Mouse (Mus musculus) embryonic facial prominence, embryonic 11.5 days (tissue): ENCODE results near the gene Bloc1s3. TPM values are rescaled to one million over a fixed set of nuclear protein-coding genes. Genes with fewer than 3 reads are reported as not detected.
"Not testable (repeated sequence)": the region's sequence is repeated elsewhere in the genome, so short reads cannot be mapped to it uniquely, and the experiment has no call there.

Experiments
- ATAC-seq: fragments of 200-750 bp; cut with Nextera tagmentation; replicated peaks from 2 replicates; pipeline ENCODE4 v1.8.0; 2017; ENCODE audit warnings: low read depth; ENCODE audit not compliant: insufficient number of reproducible peaks, low FRiP score, low TSS enrichment
- DNase-seq: peaks from one replicate; pipeline ENCODE4 v3.0.0-alpha.2; 2015; ENCODE audit warnings: low spot score
- H3K27ac ChIP-seq: fragments of 300-500 bp; sonication (generic); replicated peaks from 2 replicates; pipeline ENCODE4 v1.5.1; 2014; ENCODE audit warnings: mild to moderate bottlenecking, low read depth, low read length, control low read depth
- H3K27me3 ChIP-seq: fragments of 300-500 bp; sonication (generic); 2 replicates; pipeline ENCODE4 v1.6.1; 2014; ENCODE audit warnings: mild to moderate bottlenecking, low read length, moderate library complexity, mixed read lengths; ENCODE audit not compliant: control insufficient read depth, insufficient read depth
- H3K36me3 ChIP-seq: fragments of 300-500 bp; sonication (generic); replicated peaks from 2 replicates; pipeline ENCODE4 v1.6.1; 2014; ENCODE audit warnings: low read depth, mild to moderate bottlenecking, low read length, moderate library complexity, mixed read lengths; ENCODE audit not compliant: control insufficient read depth, insufficient read depth
- H3K4me1 ChIP-seq: fragments of 300-500 bp; sonication (generic); 2 replicates; pipeline ENCODE4 v1.6.1; 2014; ENCODE audit warnings: low read length, mixed read lengths; ENCODE audit not compliant: control insufficient read depth, insufficient read depth
- H3K4me2 ChIP-seq: fragments of 300-500 bp; sonication (generic); 2 replicates; pipeline ENCODE4 v1.6.1; 2014; ENCODE audit warnings: low read depth, mild to moderate bottlenecking, control low read depth, low read length, moderate library complexity
- H3K4me3 ChIP-seq: fragments of 300-500 bp; sonication (generic); 2 replicates; pipeline ENCODE4 v1.5.1; 2014; ENCODE audit warnings: low read depth, low read length, control low read depth
- H3K9ac ChIP-seq: fragments of 300-500 bp; sonication (generic); replicated peaks from 2 replicates; pipeline ENCODE4 v1.6.1; 2014; ENCODE audit warnings: mild to moderate bottlenecking, control low read depth, low read length
- H3K9me3 ChIP-seq: fragments of 300-500 bp; sonication (generic); replicated peaks from 2 replicates; pipeline ENCODE4 v1.6.1; 2016; ENCODE audit warnings: mild to moderate bottlenecking, low read length, inconsistent platforms, mixed read lengths; ENCODE audit not compliant: control insufficient read depth
- WGBS: fragments of 180-500 bp; shearing (Covaris S2); extraction: QIAGEN DNeasy Blood & Tissue Kit; methylation state at CpG from one replicate; pipeline ENCODE4 v1.1.7; 2014; 5-methylcytosine and 5-hydroxymethylcytosine counted together
- polyA plus RNA-seq: library from polyadenylated mRNA; unstranded; fragments of >200 nt; fragmentation: Nextera tagmentation; extraction: Ambion mirVana; gene quantifications from 2 replicates; pipeline ENCODE4 v1.2.1, GENCODE M21; 2014

The Bloc1s3 gene
- polyA plus RNA-seq, 1 experiment from 2014 or later = 2.3 TPM

- no peaks in the 10 kb centered on the region for H3K36me3 ChIP-seq
- H3K4me3 ChIP-seq = peak overlapping the region; percentile 38
- peak overlapping the region; percentile 78 for H3K4me2 ChIP-seq
- no peak overlapping the region for H3K27ac ChIP-seq
- ATAC-seq (no peak), DNase-seq (no peak)
- H3K9ac ChIP-seq = peak overlapping the region; percentile 56
- peaks cover 57% of the 10 kb centered on the region for H3K27me3 ChIP-seq
- 14% methylated on average over 24 of the region's 24 CpGs for WGBS
- H3K9me3 ChIP-seq = no peaks in the 10 kb centered on the region
- H3K4me1 ChIP-seq = peaks cover 7% of the 10 kb centered on the region; the same call in 1 of the 2 replicates
Observed at GRCm38 (mm10) chr7:19524420-19525104, 16.4 kb upstream of the Bloc1s3 start.

DNA sequence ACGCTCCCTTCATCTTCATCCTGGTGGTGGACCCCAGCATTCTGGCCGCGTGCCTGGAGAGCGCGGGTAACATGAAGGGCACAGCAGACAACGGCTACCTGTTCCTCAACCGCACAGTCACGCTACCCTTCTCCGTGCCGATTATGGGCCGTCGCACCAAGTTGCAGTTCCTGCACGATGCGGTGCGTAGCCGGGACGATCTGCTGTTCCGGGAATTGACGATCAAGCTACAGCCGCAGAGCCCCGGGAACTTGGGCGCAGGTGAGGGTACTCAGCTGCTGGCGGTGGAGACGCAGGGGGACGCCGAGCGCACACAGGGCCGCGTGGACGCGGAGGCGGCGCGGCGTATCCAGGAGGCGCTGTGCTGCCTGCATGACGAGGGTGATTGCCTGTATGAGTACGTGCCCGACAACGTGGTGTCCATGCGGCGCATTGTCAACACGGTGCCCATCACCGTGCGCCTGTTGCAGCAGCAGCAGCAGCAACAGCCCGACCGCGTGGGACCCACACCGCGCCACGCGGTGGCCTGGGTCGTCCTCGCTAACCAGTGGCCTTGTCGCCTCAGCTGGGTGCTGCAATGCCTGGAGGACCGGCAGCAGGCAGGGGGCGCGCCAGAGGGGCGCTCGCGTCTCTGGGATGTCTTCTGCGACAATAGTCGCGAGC, 15.7 kb upstream of the Bloc1s3 start:
- ATAC-seq (0 out of 2 replicates have a peak, but pooled peaks have one; percentile 35), DNase-seq (peak; percentile 71)
- no peaks in the 10 kb centered on the region for H3K36me3 ChIP-seq
- H3K4me2 ChIP-seq = peak overlapping the region; percentile 78
- 2% methylated on average over 62 of the region's 64 CpGs for WGBS
- no peak overlapping the region for H3K27ac ChIP-seq
- H3K4me3 ChIP-seq = peak overlapping the region; percentile 38
- H3K9me3 ChIP-seq = no peaks in the 10 kb centered on the region
- peaks cover 7% of the 10 kb centered on the region; the same call in 1 of the 2 replicates for H3K4me1 ChIP-seq
- peaks cover 63% of the 10 kb centered on the region for H3K27me3 ChIP-seq
- H3K9ac ChIP-seq = peak overlapping the region; percentile 56

DNA sequence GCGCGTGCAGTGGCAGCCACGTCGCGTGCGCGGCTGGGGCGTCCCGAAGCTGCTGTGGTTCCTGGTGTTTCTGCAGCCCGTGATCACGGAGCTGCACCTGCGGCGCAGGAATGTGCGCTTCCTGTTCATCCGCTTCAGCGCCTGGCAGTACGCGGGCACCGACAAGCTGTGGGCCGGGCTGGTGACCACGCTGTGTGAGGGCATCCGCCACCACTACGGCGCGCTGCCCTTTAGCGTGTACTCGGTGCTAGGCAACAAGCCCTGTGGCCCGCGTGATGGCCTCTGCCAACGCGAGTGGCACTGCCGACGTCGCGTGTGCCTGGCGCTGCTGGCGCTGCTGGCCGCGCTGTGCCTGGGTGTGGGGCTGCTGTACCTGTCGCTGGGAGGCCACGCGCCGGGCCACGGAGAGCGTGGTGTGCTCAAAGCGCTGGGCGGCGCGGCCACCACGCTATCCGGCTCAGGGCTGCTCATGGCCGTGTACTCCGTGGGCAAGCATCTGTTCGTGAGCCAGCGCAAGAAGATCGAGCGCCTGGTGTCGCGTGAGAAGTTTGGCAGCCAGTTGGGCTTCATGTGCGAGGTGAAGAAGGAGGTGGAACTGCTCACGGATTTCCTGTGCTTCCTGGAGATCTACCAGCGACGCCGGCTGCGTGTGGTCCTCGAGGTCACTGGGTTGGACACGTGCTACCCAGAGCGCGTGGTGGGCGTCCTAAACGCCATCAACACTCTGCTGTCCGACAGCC, 15.0 kb upstream of the Bloc1s3 start:
- Histone ChIP-seq H3K4me3 (peak overlapping the region; percentile 38), H3K27ac (no peak overlapping the region), H3K4me2 (peak overlapping the region; percentile 78), H3K27me3 (peaks cover 70% of the 10 kb centered on the region), H3K36me3 (no peaks in the 10 kb centered on the region), H3K4me1 (peaks cover 7% of the 10 kb centered on the region; the same call in 1 of the 2 replicates), H3K9me3 (no peaks in the 10 kb centered on the region), H3K9ac (no peak overlapping the region)
- no peak for DNase-seq
- 13% methylated on average over 72 of the region's 72 CpGs for WGBS
- no peak for ATAC-seq

- 6% methylated on average over 18 of the region's 23 CpGs for WGBS
- peak; percentile 32 for DNase-seq
- H3K36me3 ChIP-seq = no peaks in the 10 kb centered on the region
- H3K4me3 ChIP-seq = peak overlapping the region; percentile 26
- no peak for ATAC-seq
- H3K4me2 ChIP-seq = peak overlapping the region; percentile 36
- H3K9ac ChIP-seq = peak overlapping the region; percentile 46
- no peaks in the 10 kb centered on the region for H3K9me3 ChIP-seq
- H3K4me1 ChIP-seq = peaks cover 7% of the 10 kb centered on the region; the same call in 1 of the 2 replicates
- H3K27ac ChIP-seq = no peak overlapping the region
- peaks cover 74% of the 10 kb centered on the region for H3K27me3 ChIP-seq
Observed at GRCm38 (mm10) chr7:19520032-19520431, 11.9 kb upstream of the Bloc1s3 start.

- no peak for ATAC-seq
- Histone ChIP-seq H3K4me1 (no peaks in the 10 kb centered on the region; the same call in 1 of the 2 replicates), H3K4me2 (peak within 1 kb of the TSS; percentile 47), H3K9me3 (no peaks in the 10 kb centered on the region), H3K9ac (peak within 1 kb of the TSS; percentile 37), H3K36me3 (no peaks in the 10 kb centered on the region), H3K4me3 (0 out of 2 replicates have a peak within 1 kb of the TSS, but pooled peaks have one; percentile 14), H3K27me3 (peaks cover 52% of the 10 kb centered on the region), H3K27ac (no peak within 1 kb of the TSS)
- 6% methylated on average over 24 of the region's 29 CpGs for WGBS
- DNase-seq = peak; percentile 43
Observed at GRCm38 (mm10) chr7:19517652-19518365, 9.6 kb upstream of the Bloc1s3 start, which contains the start of gene Nkpd1. Gene Nkpd1, plus strand, starts transcription at chr7:19517838.

DNA sequence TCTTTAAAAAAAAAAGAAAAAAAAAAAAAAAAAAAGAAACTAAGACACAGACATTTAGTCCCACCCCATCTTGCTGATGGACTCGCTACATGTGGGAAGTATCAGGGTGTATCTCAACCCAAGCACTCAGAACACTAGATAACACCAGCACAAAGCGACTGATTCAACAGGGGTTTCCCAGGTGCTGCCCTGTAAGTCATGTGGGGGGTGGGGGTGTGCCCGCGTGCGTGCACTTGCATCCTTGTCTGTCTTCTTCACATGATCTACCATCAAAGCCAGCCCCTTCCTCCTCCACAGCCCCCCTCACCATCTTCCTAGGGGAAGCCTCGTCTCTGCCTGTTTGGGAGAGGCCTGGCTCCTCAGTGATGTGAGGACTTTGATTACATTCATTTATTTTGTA, 4.2 kb upstream of the Bloc1s3 start:
- Histone ChIP-seq H3K27me3 (peaks cover 1% of the 10 kb centered on the region; the same call in 1 of the 2 replicates), H3K4me3 (no peak overlapping the region), H3K27ac (no peak overlapping the region), H3K4me1 (no peaks in the 10 kb centered on the region; the same call in 1 of the 2 replicates), H3K36me3 (no peaks in the 10 kb centered on the region), H3K4me2 (no peak overlapping the region), H3K9ac (no peak overlapping the region), H3K9me3 (no peaks in the 10 kb centered on the region)
- ATAC-seq = no peak
- WGBS = 83% methylated on average over 6 of the region's 6 CpGs
- no peak for DNase-seq

- not testable (repeated sequence) for H3K9me3 ChIP-seq, H3K27me3 ChIP-seq, H3K36me3 ChIP-seq, H3K27ac ChIP-seq, DNase-seq, H3K4me3 ChIP-seq, H3K4me1 ChIP-seq, ATAC-seq, H3K4me2 ChIP-seq, H3K9ac ChIP-seq
- WGBS = 93% methylated on average over 6 of the region's 7 CpGs
Observed at GRCm38 (mm10) chr7:19511934-19512333, 3.8 kb upstream of the Bloc1s3 start.
